Mouse (Mus musculus): ENCODE results near the gene Dennd6a. TPM values are rescaled to one million over a fixed set of nuclear protein-coding genes. Genes with fewer than 3 reads are reported as not detected.

Gene Dennd6a
- polyA plus RNA-seq, 1 experiment from 2014 or later = 36.0 TPM

DNA sequence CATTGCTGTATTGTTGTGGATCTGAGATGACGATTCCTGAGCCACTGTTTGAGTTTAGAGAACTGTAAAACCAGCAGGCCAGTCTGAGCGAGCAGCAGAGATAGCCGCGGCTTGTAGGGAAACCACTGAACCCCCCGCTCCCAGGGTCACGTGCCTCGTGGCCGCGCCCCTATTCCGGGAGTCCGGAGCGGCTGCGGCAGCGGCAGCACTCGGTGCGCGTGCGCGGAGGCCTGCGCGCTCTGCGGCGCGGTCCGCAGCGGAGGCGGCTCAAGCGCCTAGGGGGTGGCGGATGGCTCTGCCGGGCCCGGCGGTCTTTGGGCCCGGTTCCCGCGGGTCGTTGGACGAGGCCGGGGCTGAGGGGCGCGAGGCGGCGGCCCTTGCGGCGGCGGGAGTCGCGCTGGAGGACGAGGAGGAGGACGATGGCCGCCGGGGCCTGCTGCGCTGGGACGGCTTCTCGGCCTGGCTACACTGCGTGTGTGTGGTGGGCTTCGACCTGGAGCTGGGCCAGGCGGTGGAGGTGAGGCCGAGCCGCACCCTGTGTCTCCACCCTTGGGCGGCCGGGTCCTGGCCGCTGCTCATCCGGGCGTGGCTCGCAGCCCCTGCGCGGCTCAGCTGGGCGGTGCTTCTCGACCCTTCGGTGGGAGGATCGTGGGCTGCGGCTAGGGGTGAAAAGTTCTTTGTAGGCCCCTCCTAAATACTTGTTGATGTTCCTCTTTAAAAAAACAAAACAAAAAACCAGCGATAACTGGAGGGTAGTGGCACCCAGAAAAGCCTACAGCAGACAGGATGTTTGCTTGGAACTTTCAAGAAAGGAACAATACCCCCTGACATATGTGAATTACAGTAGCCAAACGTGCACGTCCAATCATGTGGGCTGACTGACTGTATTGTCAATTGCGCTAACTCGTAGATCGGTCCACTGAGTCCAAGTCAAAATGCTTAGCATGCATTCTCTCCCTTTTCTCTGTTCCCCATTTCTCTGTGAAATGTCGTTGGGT, 6.0 kb downstream of the Dennd6a start:
- no peaks in the 10 kb centered on the region for H3K27me3 ChIP-seq (replicated peaks)
- H3K4me1 ChIP-seq = 0 out of 2 replicates have a peak, but pooled peaks cover 2% of the 10 kb centered on the region
- no peaks in the 10 kb centered on the region for H3K36me3 ChIP-seq
- peak overlapping the region; percentile 100 for H3K9ac ChIP-seq
- under 1% methylated on average over 78 of the region's 79 CpGs for WGBS
- peak overlapping the region; percentile 97 for H3K4me3 ChIP-seq (replicated peaks)
- peak; percentile 96 for ATAC-seq (ENCODE audit: insufficient read depth, low FRiP score, low read depth)
- peak overlapping the region; percentile 98 for H3K27ac ChIP-seq
- no peaks in the 10 kb centered on the region for H3K9me3 ChIP-seq
- peak overlapping the region; percentile 66 for H3K4me2 ChIP-seq

DNA sequence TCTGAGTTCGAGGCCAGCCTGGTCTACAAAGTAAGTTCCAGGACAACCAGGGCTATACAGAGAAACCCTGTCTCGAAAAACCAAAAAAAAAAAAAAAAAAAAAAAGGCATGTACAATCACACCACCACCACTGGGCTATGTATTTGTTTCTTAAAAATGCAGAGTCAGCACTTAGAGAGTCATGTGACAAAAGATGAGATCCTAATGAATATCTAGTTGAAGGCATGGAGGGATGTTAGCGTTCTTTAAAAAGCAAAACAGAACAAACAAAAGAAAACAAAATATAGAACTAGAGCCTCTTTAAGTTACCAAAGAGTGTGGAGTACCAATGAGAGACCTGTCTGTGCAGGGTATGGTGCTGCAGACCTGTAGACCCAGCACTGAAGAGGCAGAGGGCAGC, 10.0 kb downstream of the Dennd6a start:
- Histone ChIP-seq H3K27me3 (replicated peaks) (no peaks in the 10 kb centered on the region), H3K27ac (no peak overlapping the region), H3K4me2 (no peak overlapping the region), H3K9ac (no peak overlapping the region), H3K36me3 (no peaks in the 10 kb centered on the region), H3K9me3 (no peaks in the 10 kb centered on the region), H3K4me1 (0 out of 2 replicates have a peak, but pooled peaks cover 12% of the 10 kb centered on the region), H3K4me3 (replicated peaks) (no peak overlapping the region)
- WGBS = 89% methylated on average over 3 of the region's 3 CpGs
- ATAC-seq (ENCODE audit: insufficient read depth, low FRiP score, low read depth) = no peak

DNA sequence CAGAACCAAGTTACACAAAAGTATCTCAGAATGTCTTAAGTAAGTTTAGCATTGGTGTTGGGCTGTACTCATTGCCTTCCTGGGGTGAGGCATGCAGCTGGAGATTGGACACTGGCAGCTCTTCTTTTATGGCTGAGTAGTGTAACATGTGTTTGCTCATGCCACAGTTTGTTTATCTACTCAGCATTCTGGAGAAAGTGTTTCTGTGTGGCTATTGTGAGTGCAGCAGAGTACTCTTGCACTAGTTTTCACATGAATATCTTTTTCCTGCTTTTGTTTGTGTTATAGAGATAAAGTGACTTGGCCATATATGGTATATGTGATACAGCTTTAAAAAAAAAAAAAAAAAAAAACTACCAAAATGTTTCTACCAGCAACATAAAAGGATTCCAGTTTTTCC, 13.5 kb downstream of the Dennd6a start:
- Histone ChIP-seq H3K4me3 (replicated peaks) (no peak overlapping the region), H3K27ac (peak overlapping the region; percentile 76), H3K27me3 (replicated peaks) (no peaks in the 10 kb centered on the region), H3K36me3 (no peaks in the 10 kb centered on the region), H3K9ac (no peak overlapping the region), H3K9me3 (no peaks in the 10 kb centered on the region), H3K4me2 (no peak overlapping the region), H3K4me1 (0 out of 2 replicates have a peak, but pooled peaks cover 10% of the 10 kb centered on the region)
- no peak for ATAC-seq (ENCODE audit: insufficient read depth, low FRiP score, low read depth)

DNA sequence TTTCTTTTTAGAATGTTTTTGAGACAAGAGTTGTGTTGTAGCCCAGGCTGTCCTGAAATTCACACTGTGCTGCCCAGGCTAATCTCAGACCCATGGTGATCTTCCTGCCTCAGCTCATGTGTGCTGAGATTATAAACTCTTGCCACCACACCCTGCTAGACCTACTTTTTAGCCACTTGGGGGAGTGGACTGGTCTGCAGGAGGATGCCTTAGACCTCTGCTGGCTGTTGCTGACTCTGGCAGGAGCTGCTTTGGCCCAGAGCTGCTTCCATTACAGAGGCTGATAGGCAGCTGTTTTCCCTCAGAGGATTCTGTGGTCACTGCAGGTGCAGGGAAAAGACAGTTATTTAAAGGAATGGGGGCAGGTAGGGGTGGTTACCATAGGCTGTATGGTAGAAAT, 17.7 kb downstream of the Dennd6a start:
- Histone ChIP-seq H3K4me3 (replicated peaks) (no peak overlapping the region), H3K4me2 (no peak overlapping the region), H3K9ac (no peak overlapping the region), H3K9me3 (no peaks in the 10 kb centered on the region), H3K4me1 (0 out of 2 replicates have a peak, but pooled peaks cover 8% of the 10 kb centered on the region), H3K27me3 (replicated peaks) (no peaks in the 10 kb centered on the region), H3K27ac (no peak overlapping the region), H3K36me3 (no peaks in the 10 kb centered on the region)
- ATAC-seq (ENCODE audit: insufficient read depth, low FRiP score, low read depth) = no peak

DNA sequence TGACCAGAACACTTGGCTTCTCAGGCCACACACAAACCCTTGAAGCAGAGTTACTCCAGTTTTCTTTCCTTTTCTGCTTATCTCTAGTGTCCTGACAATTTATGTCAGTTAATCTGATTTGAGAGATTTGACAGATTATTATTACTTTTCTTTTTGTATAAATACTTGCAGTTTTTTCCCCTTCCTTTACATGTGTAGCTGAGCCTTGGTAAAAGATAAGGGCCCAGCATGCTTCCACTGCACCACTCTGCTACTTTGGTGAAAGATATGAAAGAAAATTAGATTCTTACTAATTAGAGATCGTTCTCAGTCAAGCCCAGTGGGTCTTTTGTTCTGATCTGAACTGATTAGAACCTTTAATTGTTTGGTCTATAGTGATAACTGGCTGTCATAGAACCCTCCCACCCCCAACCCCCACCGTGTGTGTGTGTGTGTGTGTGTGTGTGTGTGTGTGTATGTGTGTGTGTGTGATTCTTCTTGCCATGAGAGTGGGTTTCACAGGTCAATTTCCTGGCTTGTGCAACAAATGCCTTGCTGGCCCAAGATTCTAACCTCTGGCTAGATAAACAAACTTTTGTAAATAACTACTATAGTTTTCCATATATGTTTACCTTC, 19.7 kb downstream of the Dennd6a start:
- Histone ChIP-seq H3K4me3 (replicated peaks) (no peak overlapping the region), H3K27ac (no peak overlapping the region), H3K9me3 (no peaks in the 10 kb centered on the region), H3K36me3 (peaks cover 10% of the 10 kb centered on the region), H3K4me1 (no peaks in the 10 kb centered on the region), H3K27me3 (replicated peaks) (no peaks in the 10 kb centered on the region), H3K9ac (no peak overlapping the region), H3K4me2 (no peak overlapping the region)
- no peak for ATAC-seq (ENCODE audit: insufficient read depth, low FRiP score, low read depth)
- WGBS = 43% methylated on average over 2 of the region's 2 CpGs

DNA sequence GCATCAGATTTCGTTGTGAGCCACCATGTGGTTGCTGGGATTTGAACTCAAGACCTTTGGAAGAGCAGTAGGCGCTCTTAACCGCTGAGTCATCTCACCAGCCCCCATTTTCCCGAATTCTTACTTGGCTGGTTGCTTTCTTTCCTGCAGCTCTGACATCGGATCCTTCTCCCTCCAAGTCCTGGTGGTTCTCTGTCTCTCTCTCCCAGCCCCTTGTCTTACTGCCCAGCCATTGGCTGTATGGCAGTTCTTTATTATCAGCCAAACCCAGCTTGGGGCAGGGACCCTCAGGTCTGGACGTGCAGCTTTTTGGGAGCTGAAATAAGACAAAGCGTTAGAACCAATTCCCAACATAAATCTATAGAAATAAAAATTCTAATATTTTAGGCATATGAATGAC, 21.5 kb downstream of the Dennd6a start:
- no peak for ATAC-seq (ENCODE audit: insufficient read depth, low FRiP score, low read depth)
- Histone ChIP-seq H3K4me1 (no peaks in the 10 kb centered on the region), H3K4me3 (replicated peaks) (no peak overlapping the region), H3K9me3 (no peaks in the 10 kb centered on the region), H3K9ac (no peak overlapping the region), H3K27ac (no peak overlapping the region), H3K27me3 (replicated peaks) (no peaks in the 10 kb centered on the region), H3K36me3 (peaks cover 21% of the 10 kb centered on the region), H3K4me2 (no peak overlapping the region)
- WGBS = 80% methylated on average over 7 of the region's 7 CpGs

DNA sequence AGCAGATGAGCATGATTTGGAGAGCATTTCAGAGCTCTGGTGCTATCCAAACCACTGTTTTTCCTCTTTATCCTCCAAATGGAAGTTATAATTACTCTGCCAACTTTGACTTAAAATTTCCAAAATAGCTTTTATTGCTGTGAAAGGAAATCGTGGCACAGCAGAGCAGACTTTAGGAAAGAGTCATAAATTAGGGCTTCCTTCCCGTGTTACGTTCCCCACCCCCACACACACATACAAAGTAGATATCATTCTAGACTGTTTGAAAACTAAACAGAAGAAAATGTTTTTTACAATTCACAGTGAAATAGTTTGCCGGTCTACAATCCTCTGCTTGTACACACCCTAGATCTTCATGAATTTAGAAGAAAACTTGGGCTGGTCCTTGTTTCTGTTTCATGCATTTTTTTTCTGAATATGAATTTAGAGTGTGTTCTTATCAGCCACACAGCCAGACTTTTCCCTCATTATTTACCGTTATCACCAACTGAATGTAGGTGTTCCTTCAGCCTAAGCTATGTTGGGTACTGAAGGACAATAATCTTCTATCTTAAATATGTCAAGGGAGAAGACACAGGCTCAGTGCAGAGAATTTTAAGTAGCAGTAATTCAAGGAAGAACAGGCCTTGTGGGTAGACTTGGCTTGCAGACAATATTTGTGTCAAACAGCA, 22.2 kb downstream of the Dennd6a start:
- H3K36me3 ChIP-seq = peaks cover 21% of the 10 kb centered on the region
- no peak overlapping the region for H3K4me3 ChIP-seq (replicated peaks)
- H3K4me1 ChIP-seq = no peaks in the 10 kb centered on the region
- H3K4me2 ChIP-seq = no peak overlapping the region
- no peak overlapping the region for H3K27ac ChIP-seq
- ATAC-seq (ENCODE audit: insufficient read depth, low FRiP score, low read depth) = no peak
- no peaks in the 10 kb centered on the region for H3K9me3 ChIP-seq
- no peaks in the 10 kb centered on the region for H3K27me3 ChIP-seq (replicated peaks)
- 64% methylated on average over 5 of the region's 5 CpGs for WGBS
- H3K9ac ChIP-seq = no peak overlapping the region

DNA sequence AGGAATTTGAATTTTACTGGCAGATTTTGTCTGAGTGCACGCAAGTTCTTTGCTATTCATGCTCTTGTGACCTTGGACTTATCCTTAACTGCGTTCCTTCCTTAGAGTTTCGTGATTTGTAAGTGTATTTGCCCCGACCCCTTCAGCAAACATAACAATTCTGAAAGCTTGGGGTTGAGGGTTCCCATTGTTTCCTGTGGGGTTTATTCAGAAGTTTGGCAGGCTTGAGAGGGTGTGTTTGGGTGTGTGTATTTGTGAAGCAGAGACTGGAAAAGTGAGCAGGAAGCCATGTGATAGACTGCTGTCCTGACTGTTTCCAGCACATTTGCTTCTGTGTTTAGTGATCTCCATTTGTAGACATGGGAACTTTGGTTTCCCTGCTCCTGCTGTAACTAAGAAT, 31.7 kb downstream of the Dennd6a start:
- Histone ChIP-seq H3K4me3 (replicated peaks) (no peak overlapping the region), H3K36me3 (peaks cover 14% of the 10 kb centered on the region; the same call in 1 of the 2 replicates), H3K9ac (no peak overlapping the region), H3K9me3 (no peaks in the 10 kb centered on the region), H3K4me2 (no peak overlapping the region), H3K4me1 (no peaks in the 10 kb centered on the region), H3K27ac (0 out of 2 replicates have a peak overlapping the region, but pooled peaks have one; percentile 17), H3K27me3 (replicated peaks) (no peaks in the 10 kb centered on the region)
- no peak for ATAC-seq (ENCODE audit: insufficient read depth, low FRiP score, low read depth)
- 64% methylated on average over 4 of the region's 4 CpGs for whole genome bisulfite sequencing

DNA sequence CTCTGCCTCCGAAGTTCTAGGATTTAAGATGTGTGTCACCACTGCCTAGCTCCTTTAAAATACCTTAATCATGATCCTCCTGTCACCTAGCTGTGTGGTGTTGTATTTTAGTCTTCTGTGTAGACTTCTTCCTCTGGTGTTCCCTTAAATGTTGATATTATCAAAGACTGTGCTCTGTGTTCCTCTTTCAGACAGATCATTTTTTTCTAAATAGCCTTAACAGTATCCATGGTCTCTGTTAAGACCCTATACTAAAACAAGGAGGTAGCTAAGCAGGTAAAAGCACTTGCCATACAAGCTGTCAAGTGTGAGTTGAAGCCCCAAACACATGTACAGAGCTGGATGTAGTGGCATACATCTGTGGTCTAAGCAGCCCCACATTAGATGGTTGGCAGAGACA, 36.0 kb downstream of the Dennd6a start:
- ATAC-seq (ENCODE audit: insufficient read depth, low FRiP score, low read depth) = no peak
- no peak overlapping the region for H3K4me2 ChIP-seq
- peaks cover 22% of the 10 kb centered on the region for H3K36me3 ChIP-seq
- H3K9me3 ChIP-seq = no peaks in the 10 kb centered on the region
- no peak overlapping the region for H3K27ac ChIP-seq
- H3K4me3 ChIP-seq (replicated peaks) = no peak overlapping the region
- H3K27me3 ChIP-seq (replicated peaks) = no peaks in the 10 kb centered on the region
- H3K9ac ChIP-seq = no peak overlapping the region
- H3K4me1 ChIP-seq = no peaks in the 10 kb centered on the region
- WGBS = 94% methylated on average over 1 of the region's 1 CpGs

DNA sequence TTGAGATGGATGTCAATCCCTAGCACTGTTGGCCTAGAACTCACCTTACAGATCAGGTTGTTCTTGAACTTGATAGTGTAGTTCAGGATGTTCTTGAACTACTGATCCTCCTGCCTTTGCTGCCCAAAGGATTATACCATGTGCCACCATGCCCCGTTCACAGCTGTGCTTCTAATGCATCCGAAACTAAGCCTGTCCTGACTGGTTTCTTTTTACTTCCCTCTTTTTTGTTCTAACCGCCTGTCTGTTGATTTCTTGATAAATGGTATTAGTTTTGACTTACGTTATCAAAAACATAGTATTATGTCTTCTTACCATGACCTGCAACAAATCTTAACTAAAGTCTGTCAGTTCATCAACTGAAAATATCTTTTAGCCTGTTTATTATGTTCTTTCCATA, 37.0 kb downstream of the Dennd6a start:
- WGBS = 87% methylated on average over 4 of the region's 4 CpGs
- H3K27ac ChIP-seq = no peak overlapping the region
- H3K9me3 ChIP-seq = no peaks in the 10 kb centered on the region
- H3K9ac ChIP-seq = no peak overlapping the region
- no peak overlapping the region for H3K4me3 ChIP-seq (replicated peaks)
- ATAC-seq (ENCODE audit: insufficient read depth, low FRiP score, low read depth) = no peak
- H3K36me3 ChIP-seq = peaks cover 22% of the 10 kb centered on the region
- H3K4me2 ChIP-seq = no peak overlapping the region
- no peaks in the 10 kb centered on the region for H3K27me3 ChIP-seq (replicated peaks)
- H3K4me1 ChIP-seq = no peaks in the 10 kb centered on the region

DNA sequence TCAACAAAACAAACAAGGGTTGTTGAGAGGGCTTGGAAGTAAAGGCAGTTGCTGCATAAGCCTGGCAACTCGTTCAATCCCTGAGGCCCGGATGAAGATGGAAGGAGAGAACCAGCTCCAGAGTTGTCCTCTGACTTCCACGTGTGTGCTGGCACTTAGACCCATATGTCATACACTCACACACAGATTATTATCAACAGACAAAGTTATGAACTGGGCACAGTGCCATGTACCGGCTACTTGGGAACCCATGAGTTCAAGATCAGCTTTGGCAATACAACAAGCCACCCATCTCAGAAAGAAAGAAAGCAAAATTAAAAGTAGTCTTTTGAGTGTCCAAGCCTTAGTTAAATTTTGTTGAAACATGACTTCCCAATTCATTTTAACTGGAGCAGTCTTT, 51.6 kb downstream of the Dennd6a start:
- no peaks in the 10 kb centered on the region for H3K9me3 ChIP-seq
- H3K27me3 ChIP-seq (replicated peaks) = no peaks in the 10 kb centered on the region
- H3K27ac ChIP-seq = no peak overlapping the region
- ATAC-seq (ENCODE audit: insufficient read depth, low FRiP score, low read depth) = no peak
- WGBS = 80% methylated on average over 4 of the region's 4 CpGs
- no peak overlapping the region for H3K4me2 ChIP-seq
- H3K4me3 ChIP-seq (replicated peaks) = no peak overlapping the region
- no peaks in the 10 kb centered on the region for H3K4me1 ChIP-seq
- H3K9ac ChIP-seq = no peak overlapping the region
- H3K36me3 ChIP-seq = peaks cover 44% of the 10 kb centered on the region

Measured in stomach, embryonic 15.5 days (tissue).